Mouse (Mus musculus) neural tube, embryonic 13.5 days (tissue): Measurements from ENCODE around the gene Tom1. TPM values are rescaled to one million over a fixed set of nuclear protein-coding genes. Genes with fewer than 3 reads are reported as not detected.

Experiments used
- ATAC-seq: fragments of 200-750 bp; cut with Nextera tagmentation; 2 replicates; pipeline ENCODE4 v1.8.0; 2017; ENCODE audit warnings: low read depth, mild to moderate bottlenecking, moderate TSS enrichment, moderate library complexity
- H3K27ac ChIP-seq: fragments of 300-500 bp; sonication (generic); replicated peaks from 2 replicates; pipeline ENCODE4 v1.5.1; 2015; ENCODE audit warnings: moderate library complexity, mild to moderate bottlenecking, inconsistent platforms
- H3K27me3 ChIP-seq: fragments of 300-500 bp; sonication (generic); 2 replicates; pipeline ENCODE4 v1.6.1; 2015; ENCODE audit warnings: mild to moderate bottlenecking, inconsistent platforms
- H3K36me3 ChIP-seq: fragments of 300-500 bp; sonication (generic); 2 replicates; pipeline ENCODE4 v1.6.1; 2015; ENCODE audit warnings: mild to moderate bottlenecking, inconsistent platforms
- H3K4me1 ChIP-seq: fragments of 300-500 bp; sonication (generic); replicated peaks from 2 replicates; pipeline ENCODE4 v1.6.1; 2015; ENCODE audit warnings: inconsistent platforms
- H3K4me2 ChIP-seq: fragments of 300-500 bp; sonication (generic); 2 replicates; pipeline ENCODE4 v1.6.1; 2015; ENCODE audit warnings: inconsistent platforms, mild to moderate bottlenecking, moderate library complexity
- H3K4me3 ChIP-seq: fragments of 300-500 bp; sonication (generic); 2 replicates; pipeline ENCODE4 v1.5.1; 2015; ENCODE audit warnings: mild to moderate bottlenecking, inconsistent platforms
- H3K9ac ChIP-seq: fragments of 300-500 bp; sonication (generic); 2 replicates; pipeline ENCODE4 v1.6.1; 2015; ENCODE audit warnings: moderate library complexity, mild to moderate bottlenecking, inconsistent platforms
- H3K9me3 ChIP-seq: fragments of 300-500 bp; sonication (generic); 2 replicates; pipeline ENCODE4 v1.6.1; 2016; ENCODE audit warnings: inconsistent platforms
- WGBS: fragments of 180-500 bp; shearing (Covaris S2); methylation state at CpG from one replicate; pipeline ENCODE4 v1.1.7; 2015; 5-methylcytosine and 5-hydroxymethylcytosine counted together
- polyA plus RNA-seq: library from polyadenylated mRNA; unstranded; fragments of >200 nt; fragmentation: Nextera tagmentation; extraction: Ambion mirVana; gene quantifications from 2 replicates; pipeline ENCODE4 v1.2.1, GENCODE M21; 2015

The Tom1 gene
- polyA plus RNA-seq, 1 experiment from 2014 or later, result 36.4 TPM

GRCm38 (mm10) chr8:75102956-75103355 is 69.5 kb downstream of the Tom1 start:
- WGBS, result 88% methylated on average over 4 of the region's 4 CpGs
- ATAC-seq, result no peak
- H3K4me1 ChIP-seq, result no peaks in the 10 kb centered on the region

GRCm38 (mm10) chr8:75103376-75103878 is 69.9 kb downstream of the Tom1 start:
- ATAC-seq, result no peak
- no peak overlapping the region for H3K27ac ChIP-seq
- 19% methylated on average over 8 of the region's 8 CpGs for WGBS
- no peaks in the 10 kb centered on the region for H3K36me3 ChIP-seq
- H3K4me3 ChIP-seq, result no peak overlapping the region
- H3K9ac ChIP-seq, result no peak overlapping the region
- H3K4me2 ChIP-seq, result no peak overlapping the region
- H3K4me1 ChIP-seq, result no peaks in the 10 kb centered on the region
- no peaks in the 10 kb centered on the region for H3K27me3 ChIP-seq
- no peaks in the 10 kb centered on the region for H3K9me3 ChIP-seq

More at GRCm38 (mm10) chr8:75102956-75103355, 69.5 kb downstream of the Tom1 start:
- H3K4me2 ChIP-seq, result no peak overlapping the region
- no peaks in the 10 kb centered on the region for H3K27me3 ChIP-seq
- H3K36me3 ChIP-seq, result no peaks in the 10 kb centered on the region
- no peak overlapping the region for H3K27ac ChIP-seq
- H3K9ac ChIP-seq, result no peak overlapping the region
- H3K4me3 ChIP-seq, result no peak overlapping the region
- H3K9me3 ChIP-seq, result no peaks in the 10 kb centered on the region

GRCm38 (mm10) chr8:75108527-75109235 is 75.2 kb downstream of the Tom1 start:
- H3K27me3 ChIP-seq, result no peaks in the 10 kb centered on the region
- peaks cover 16% of the 10 kb centered on the region for H3K36me3 ChIP-seq
- peaks cover 22% of the 10 kb centered on the region for H3K4me1 ChIP-seq
- no peaks in the 10 kb centered on the region for H3K9me3 ChIP-seq
- H3K9ac ChIP-seq, result peak overlapping the region; percentile 87
- peak overlapping the region; percentile 83 for H3K27ac ChIP-seq
- peak; percentile 90 for ATAC-seq
- under 1% methylated on average over 9 of the region's 9 CpGs for WGBS
- H3K4me2 ChIP-seq, result peak overlapping the region; percentile 77
- H3K4me3 ChIP-seq, result peak overlapping the region; percentile 73

GRCm38 (mm10) chr8:75109236-75109967 is 75.9 kb downstream of the Tom1 start, which contains the start of gene Mcm5:
Mcm5 (plus strand) TSS chr8:75109569.
- Histone ChIP-seq H3K27ac (peak within 1 kb of the TSS; percentile 83), H3K4me1 (peaks cover 22% of the 10 kb centered on the region), H3K9me3 (no peaks in the 10 kb centered on the region), H3K4me3 (peak within 1 kb of the TSS; percentile 73), H3K36me3 (peaks cover 23% of the 10 kb centered on the region), H3K9ac (peak within 1 kb of the TSS; percentile 87), H3K27me3 (no peaks in the 10 kb centered on the region), H3K4me2 (peak within 1 kb of the TSS; percentile 89)
- under 1% methylated on average over 59 of the region's 59 CpGs for WGBS
- ATAC-seq, result peak; percentile 99

- Histone ChIP-seq H3K4me1 (peaks cover 22% of the 10 kb centered on the region), H3K36me3 (peaks cover 26% of the 10 kb centered on the region), H3K27ac (no peak overlapping the region), H3K4me3 (peak overlapping the region; percentile 73), H3K9ac (peak overlapping the region; percentile 73), H3K4me2 (peak overlapping the region; percentile 89), H3K9me3 (no peaks in the 10 kb centered on the region), H3K27me3 (no peaks in the 10 kb centered on the region)
- WGBS, result 20% methylated on average over 13 of the region's 13 CpGs
- no peak for ATAC-seq
These were observed 76.6 kb downstream of the Tom1 start for GRCm38 (mm10) chr8:75110093-75110492.

GRCm38 (mm10) chr8:75118505-75118904 is 85.0 kb downstream of the Tom1 start:
- WGBS, result 97% methylated on average over 1 of the region's 1 CpGs

GRCm38 (mm10) chr8:75119287-75119686 is 85.8 kb downstream of the Tom1 start:
- H3K27ac ChIP-seq, result no peak overlapping the region
- H3K4me3 ChIP-seq, result no peak overlapping the region
- H3K4me1 ChIP-seq, result no peaks in the 10 kb centered on the region
- no peak overlapping the region for H3K4me2 ChIP-seq
- no peaks in the 10 kb centered on the region for H3K9me3 ChIP-seq
- ATAC-seq, result no peak
- no peaks in the 10 kb centered on the region for H3K27me3 ChIP-seq
- peaks cover 84% of the 10 kb centered on the region for H3K36me3 ChIP-seq
- no peak overlapping the region for H3K9ac ChIP-seq
- 98% methylated on average over 2 of the region's 2 CpGs for WGBS

More at GRCm38 (mm10) chr8:75118505-75118904, 85.0 kb downstream of the Tom1 start:
- H3K4me1 ChIP-seq, result no peaks in the 10 kb centered on the region
- H3K27ac ChIP-seq, result no peak overlapping the region
- peaks cover 87% of the 10 kb centered on the region for H3K36me3 ChIP-seq
- no peaks in the 10 kb centered on the region for H3K27me3 ChIP-seq
- H3K4me2 ChIP-seq, result no peak overlapping the region
- H3K4me3 ChIP-seq, result no peak overlapping the region
- H3K9me3 ChIP-seq, result no peaks in the 10 kb centered on the region
- no peak overlapping the region for H3K9ac ChIP-seq
- no peak for ATAC-seq

Other genes starting within 250 kb of the Tom1 start
- not detected in 2 replicates for gene Isx, start 160.5 kb upstream of the Tom1 start, polyA plus RNA-seq
- 32.2 and 35.7 TPM in 2 replicates for gene Hmgxb4, start 40.3 kb upstream of the Tom1 start, polyA plus RNA-seq
- gene Hmox1, start 59.9 kb downstream of the Tom1 start, polyA plus RNA-seq, result 16.0 and 16.7 TPM in 2 replicates
- gene Mcm5, start 75.9 kb downstream of the Tom1 start, polyA plus RNA-seq, result 33.4 and 42.1 TPM in 2 replicates
- 1.8 and 2.0 TPM in 2 replicates for gene Rasd2, start 180.2 kb downstream of the Tom1 start, polyA plus RNA-seq